Mouse (Mus musculus) left cerebral cortex, postnatal 25 days (tissue): ENCODE measurements at regions not wholly inside any gene's neighbourhood (a gene's known extent, or its start where the extent isn't known, plus 50 kb on each side); places are given as distances from the start of the nearest gene placed in this dataset.

Source experiments
- DNase-seq, 2 experiments: peaks; one replicate each; pipeline ENCODE4 v3.0.0; 2022; ENCODE audit warnings: low spot score in 2 of 2, mixed read lengths in 1 of 2
- intact Hi-C: fragments of 180-260 bp; cut with DNase I; formaldehyde crosslinking; loops from one replicate; pipeline ENCODE4 v1.15.1; 2025

DNA sequence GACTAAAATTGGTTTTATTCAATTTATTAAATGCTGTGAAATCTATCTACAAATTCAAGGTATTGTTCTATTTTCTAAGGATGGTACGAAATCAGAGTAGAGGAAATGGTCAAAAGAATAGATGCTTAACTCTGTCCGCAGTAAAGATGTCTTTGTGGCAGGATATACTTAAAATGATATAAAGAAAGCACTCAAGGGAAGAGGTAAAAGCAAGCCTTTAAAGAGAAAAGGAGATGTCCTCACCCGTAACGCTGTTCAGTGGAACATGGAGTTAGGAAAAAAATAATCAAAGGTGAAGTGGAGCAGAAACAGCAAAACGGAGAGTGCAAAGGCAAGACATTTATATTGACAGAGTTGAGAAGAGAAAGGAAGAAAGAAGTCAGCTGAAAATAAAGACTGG lies 226.0 kb upstream of the Robo2 start:
- no peak for DNase-seq
- intact Hi-C loops = no loop called here

DNA sequence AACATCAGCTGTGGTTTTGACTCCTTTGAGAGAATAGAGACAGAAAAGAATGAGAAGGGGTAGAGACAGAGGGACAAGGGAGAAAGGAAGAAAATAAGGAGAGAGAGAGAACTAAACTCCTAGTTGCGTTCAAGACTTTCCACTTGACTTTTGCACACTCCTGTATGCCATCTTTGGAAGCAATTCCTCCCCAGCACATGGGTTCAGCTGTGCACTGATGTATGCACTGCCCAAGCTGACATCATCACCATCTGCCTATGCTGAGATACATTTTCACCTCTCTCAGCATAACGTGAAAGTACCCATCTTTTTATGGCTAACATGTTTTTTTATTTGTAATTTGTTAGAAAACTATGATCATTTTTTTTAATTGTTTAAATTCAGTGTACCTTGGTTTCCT lies 214.2 kb upstream of the Robo2 start:
- DNase-seq = no peak
- intact Hi-C loops = no loop called here

- DNase-seq = no peak
- intact Hi-C loops = no loop called here
These were observed 200.4 kb upstream of the Robo2 start for GRCm38 (mm10) chr16:74612072-74612471.

GRCm38 (mm10) chr16:74609564-74609963 lies 197.9 kb upstream of the Robo2 start:
- DNase-seq = no peak
- intact Hi-C loops = no loop called here

DNA sequence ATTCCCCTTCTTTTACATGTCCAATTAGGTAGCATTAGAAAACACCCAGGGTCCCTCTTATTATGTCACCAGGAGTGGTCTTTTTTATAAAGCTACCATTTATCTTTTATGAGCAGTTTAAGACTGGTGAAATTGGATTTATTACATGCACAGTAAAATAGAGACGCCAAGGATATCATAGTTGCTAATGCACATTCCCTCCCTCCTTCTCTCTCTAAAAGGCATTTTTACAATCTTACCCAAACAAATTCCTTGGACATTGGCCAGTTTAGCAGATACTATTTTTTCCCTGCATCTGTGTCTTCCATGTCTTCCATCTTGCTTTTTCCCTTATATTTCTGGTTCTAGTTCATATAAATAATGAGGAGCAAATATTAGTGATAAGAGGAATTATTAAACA lies 186.7 kb upstream of the Robo2 start:
- intact Hi-C loops = no loop called here
- no peak for DNase-seq

DNA sequence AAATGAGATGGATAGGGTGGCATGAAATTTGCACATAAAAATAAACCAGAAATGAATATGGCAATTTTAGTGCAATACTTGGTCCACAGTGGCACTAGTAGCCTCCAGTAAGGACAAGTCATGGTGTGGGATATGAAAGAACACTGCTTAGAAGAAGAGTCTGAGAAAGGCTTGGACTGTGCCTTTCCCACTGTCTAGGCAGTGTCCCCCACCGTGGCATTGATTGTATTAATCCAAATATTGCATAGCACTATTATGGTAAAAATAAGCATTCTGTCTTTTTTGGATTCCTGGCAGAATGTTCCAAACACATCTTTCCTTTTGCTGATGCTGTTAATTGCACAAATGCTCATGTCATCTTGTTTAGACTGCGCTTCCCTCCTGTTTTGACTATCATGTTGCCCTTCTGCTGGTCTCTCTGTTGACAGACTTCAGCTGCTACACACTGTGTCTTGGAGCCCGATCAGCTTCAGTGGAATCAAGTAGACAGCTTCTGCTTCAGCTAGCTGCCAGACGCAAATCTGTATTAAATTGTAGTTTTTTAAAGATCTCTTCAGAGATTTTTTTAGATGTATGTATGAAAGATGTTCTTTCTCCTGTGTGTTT lies 186.2 kb upstream of the Robo2 start:
- intact Hi-C loops = no loop called here
- DNase-seq = no peak

GRCm38 (mm10) chr16:74591896-74592295 lies 180.3 kb upstream of the Robo2 start:
- intact Hi-C loops = no loop called here
- DNase-seq = no peak

GRCm38 (mm10) chr16:74582645-74583423 lies 171.2 kb upstream of the Robo2 start:
- peak in 1 of 2 experiments; percentile 39 for DNase-seq
- intact Hi-C loops = no loop called here

- intact Hi-C loops = no loop called here
- DNase-seq = no peak
These were observed 136.7 kb upstream of the Robo2 start for GRCm38 (mm10) chr16:74548374-74548773.

GRCm38 (mm10) chr16:74530531-74530930 lies 118.9 kb upstream of the Robo2 start:
- intact Hi-C loops = no loop called here
- no peak for DNase-seq

DNA sequence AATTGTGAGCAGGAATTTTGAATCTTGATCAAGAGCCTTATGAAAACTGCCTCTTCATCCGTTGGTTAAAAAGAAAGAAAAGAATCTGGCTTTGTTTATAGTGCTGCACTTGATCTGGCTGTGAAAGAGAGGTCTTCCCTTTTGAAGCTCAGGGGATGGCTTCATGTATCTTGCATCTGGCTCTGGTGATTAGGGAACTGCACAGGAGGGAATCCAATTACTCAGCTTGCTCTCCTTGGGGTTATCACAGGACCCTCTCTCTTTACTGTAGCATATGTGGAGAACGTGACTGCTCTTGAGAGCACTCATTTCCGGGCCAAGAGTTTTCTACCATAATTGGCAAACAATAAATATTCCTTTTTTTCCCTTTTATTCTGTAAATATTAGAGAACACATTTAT lies 116.6 kb upstream of the Robo2 start:
- intact Hi-C loops = no loop called here
- no peak for DNase-seq

DNA sequence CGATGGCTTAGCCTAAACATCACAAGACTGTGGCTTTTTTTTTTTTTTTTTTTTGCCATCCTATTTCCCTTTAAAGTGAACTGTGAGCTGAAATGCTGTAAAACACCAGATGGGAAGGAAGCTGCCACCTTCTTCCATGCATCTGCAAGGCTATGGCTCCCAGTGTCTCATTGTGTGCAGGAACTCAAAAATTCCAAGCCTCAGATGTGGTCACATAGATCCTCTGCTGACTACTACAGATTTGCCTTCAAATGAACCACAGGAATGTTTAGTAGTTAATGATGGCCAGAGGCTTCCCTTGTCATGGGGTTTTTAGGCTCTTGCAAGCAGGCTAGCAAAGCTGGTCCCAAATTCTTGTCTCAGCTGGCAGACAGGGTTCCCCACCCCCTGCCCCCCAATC lies 114.9 kb upstream of the Robo2 start:
- peak in 1 of 2 experiments; percentile 53 for DNase-seq
- intact Hi-C loops = no loop called here

DNA sequence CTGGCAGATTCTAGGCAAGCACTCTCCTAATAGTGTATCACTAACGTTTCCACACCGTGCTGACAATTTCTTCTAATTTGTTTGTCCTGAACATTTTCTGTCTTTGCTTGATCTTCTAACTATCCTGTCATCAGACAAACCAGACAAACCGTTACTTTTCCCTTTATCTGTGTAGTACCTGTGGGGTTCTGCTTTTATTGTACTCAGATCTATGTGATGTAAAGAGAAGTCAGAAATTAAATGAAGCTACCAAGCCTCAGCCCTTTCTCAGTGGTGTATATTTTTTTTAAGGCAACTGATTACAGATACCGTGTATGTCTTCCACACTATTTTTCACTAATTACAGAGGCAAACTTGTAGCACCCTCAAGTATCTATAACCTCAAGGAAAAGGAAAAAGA lies 108.9 kb upstream of the Robo2 start:
- intact Hi-C loops = no loop called here
- no peak for DNase-seq

GRCm38 (mm10) chr16:74517888-74518287 lies 106.3 kb upstream of the Robo2 start:
- intact Hi-C loops = no loop called here
- DNase-seq = no peak

DNA sequence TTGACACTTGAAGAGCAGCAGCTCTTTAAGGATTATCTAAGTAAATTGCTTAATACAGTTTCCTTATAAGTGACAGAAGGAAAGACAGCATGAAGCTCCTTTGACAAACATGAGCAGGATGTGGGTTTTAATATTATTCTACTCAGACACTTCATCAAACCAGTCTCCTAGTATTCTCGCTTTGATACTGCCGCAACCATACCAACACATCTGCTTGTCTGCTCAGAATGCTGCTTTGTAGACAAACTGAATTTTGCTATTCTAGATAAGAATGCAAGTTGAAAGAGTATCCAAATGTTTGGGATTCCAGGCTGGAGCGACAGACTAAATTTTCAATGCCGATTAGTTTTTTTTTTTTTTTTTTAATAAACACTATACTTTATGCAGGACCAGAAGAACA lies 105.7 kb upstream of the Robo2 start:
- no peak for DNase-seq

GRCm38 (mm10) chr16:74514481-74514880 lies 102.9 kb upstream of the Robo2 start:
- DNase-seq = no peak

More for the DNA sequence above, 105.7 kb upstream of the Robo2 start:
- intact Hi-C loops = no loop called here

DNA sequence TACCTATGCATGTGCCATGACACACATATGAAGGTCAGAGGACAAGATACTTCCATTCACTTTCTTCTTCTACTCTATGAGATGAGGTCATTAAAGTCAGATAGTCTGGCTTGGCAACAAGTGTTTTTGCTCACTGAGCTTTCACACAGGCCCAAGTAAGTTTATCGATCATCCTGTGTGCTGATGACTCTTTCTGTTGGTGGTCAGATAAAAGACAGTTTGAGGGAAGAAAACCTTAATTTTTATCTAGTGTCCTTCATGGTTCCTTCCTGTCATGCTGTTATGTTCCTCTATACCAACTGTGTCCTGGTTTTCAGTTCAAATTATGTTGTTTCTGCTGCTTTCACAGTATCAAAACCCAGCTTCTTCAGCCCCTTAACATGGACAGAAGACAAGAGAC lies 98.8 kb upstream of the Robo2 start:
- DNase-seq = no peak
- intact Hi-C loops = no loop called here

More at GRCm38 (mm10) chr16:74514481-74514880, 102.9 kb upstream of the Robo2 start:
- intact Hi-C loops = no loop called here

- intact Hi-C loops = no loop called here
- DNase-seq = no peak
These were observed 97.9 kb upstream of the Robo2 start for GRCm38 (mm10) chr16:74509489-74509888.

DNA sequence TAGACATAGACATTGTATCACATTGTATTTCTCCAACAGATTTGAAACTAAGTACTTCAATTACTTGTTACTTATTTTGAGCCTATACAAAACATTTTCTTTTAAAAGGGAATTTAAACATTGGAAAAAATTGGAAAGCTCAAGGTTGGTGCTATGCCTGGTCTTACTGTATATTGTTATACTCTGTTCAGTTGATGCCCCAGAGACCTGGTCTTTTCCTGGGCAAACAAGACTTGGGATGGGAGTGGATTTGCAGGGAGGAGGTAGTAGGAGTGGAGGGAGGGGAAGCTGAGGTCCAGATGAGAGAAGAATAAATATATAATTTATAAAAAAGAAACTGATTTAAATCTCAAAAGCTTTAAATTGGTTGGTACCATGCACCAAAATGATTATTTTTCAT lies 95.1 kb upstream of the Robo2 start:
- intact Hi-C loops = no loop called here
- no peak for DNase-seq

- intact Hi-C loops = no loop called here
- DNase-seq = no peak
These were observed 94.6 kb upstream of the Robo2 start for GRCm38 (mm10) chr16:74506173-74506709.

DNA sequence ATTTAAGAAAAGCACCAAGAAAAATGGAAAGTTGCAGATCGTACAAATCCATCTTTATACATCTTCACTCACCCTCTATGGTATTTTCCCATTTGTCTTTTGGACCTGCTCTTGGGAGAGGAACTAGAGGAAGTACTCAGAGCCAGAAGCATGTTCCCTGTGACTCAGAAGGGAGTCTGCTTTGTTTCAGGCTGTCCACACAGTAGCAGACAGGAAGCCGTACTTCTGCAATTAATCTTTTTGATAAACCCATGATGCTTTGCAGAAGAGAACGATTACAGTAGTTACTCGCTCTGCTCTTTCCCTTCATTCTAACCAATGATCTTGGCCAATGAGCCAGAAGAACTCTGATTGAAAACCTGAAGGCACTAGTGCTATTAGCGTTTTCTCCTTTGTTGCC lies 92.8 kb upstream of the Robo2 start:
- intact Hi-C loops = no loop called here
- DNase-seq = no peak
